9 mouse cellular contexts compared by ENCODE assay signal in genomic region chr1:81316995-81317413, GRCm38 (mm10).
DNase-seq lines count a peak whose midpoint lies in the region; ATAC-seq and TF ChIP-seq lines count a peak whose summit lies in the region.
"Had no signal": no experiment of that assay in that cellular context is flagged by ENCODE, and none has a peak within 500 bp of the region (broad histone marks: within the 10 kb centered on the region; RNA-seq: fewer than 3 reads in every experiment).

No protein-coding gene starts in this region.

- H3K27me3 ChIP-seq in forebrain, embryonic 11.5 days (ENCODE audit: control insufficient read depth, insufficient read depth, low read length) = no peaks in the 10 kb centered on the region
- no peaks in the 10 kb centered on the region for H3K27me3 ChIP-seq in neural tube, embryonic 13.5 days

- H3K36me3 ChIP-seq in forebrain, embryonic 11.5 days (ENCODE audit: control insufficient read depth, insufficient read depth, low read length) = no peaks in the 10 kb centered on the region
- H3K36me3 ChIP-seq in neural tube, embryonic 13.5 days = no peaks in the 10 kb centered on the region

- H3K4me1 ChIP-seq in forebrain, embryonic 11.5 days (replicated peaks; ENCODE audit: control insufficient read depth, insufficient read depth, low read length) = no peaks in the 10 kb centered on the region
- peaks cover 7% of the 10 kb centered on the region for H3K4me1 ChIP-seq in neural tube, embryonic 13.5 days (replicated peaks)

- intact Hi-C loops in left cerebral cortex, adult 2 months (cut with DNase I) = loop anchor here (1.0 to 5.0 kb wide), 4 partner anchors 200 to 1325 kb away; no protein-coding TSS in a partner anchor
- intact Hi-C loops in gastrocnemius, adult 2 months (cut with DNase I) = loop anchor here (1.0 to 10.0 kb wide), 4 partner anchors 198 to 1159 kb away; no protein-coding TSS in a partner anchor

- TF ChIP-seq CTCF in layer of hippocampus, adult 2 months (conservative IDR thresholded peaks at IDR 0.05) = no peak
- no peak for TF ChIP-seq CTCF in left cerebral cortex, adult 2 months (IDR thresholded peaks at IDR 0.05)
- no peak for TF ChIP-seq CTCF in gastrocnemius, adult 2 months (IDR thresholded peaks at IDR 0.05)

- no peaks in the 10 kb centered on the region for H3K9me3 ChIP-seq in forebrain, embryonic 11.5 days (ENCODE audit: control insufficient read depth, low read length)
- no peaks in the 10 kb centered on the region for H3K9me3 ChIP-seq in neural tube, embryonic 13.5 days

- H3K9ac ChIP-seq in forebrain, embryonic 11.5 days (ENCODE audit: low read length) = no peak overlapping the region
- H3K9ac ChIP-seq in neural tube, embryonic 13.5 days = 0 out of 2 replicates have a peak overlapping the region, but pooled peaks have one; percentile 0
- H3K9ac ChIP-seq: lung, embryonic 14.5 days had no signal

- H3K4me3 ChIP-seq in layer of hippocampus, adult 2 months = no peak overlapping the region
- H3K4me3 ChIP-seq in forebrain, embryonic 11.5 days (ENCODE audit: low read depth, low read length) = no peak overlapping the region
- H3K4me3 ChIP-seq in left cerebral cortex, adult 2 months = no peak overlapping the region
- H3K4me3 ChIP-seq in neural tube, embryonic 13.5 days = no peak overlapping the region
- H3K4me3 ChIP-seq in gastrocnemius, adult 2 months = no peak overlapping the region

- ATAC-seq in forebrain, embryonic 11.5 days (replicated peaks; ENCODE audit: low FRiP score) = peak; percentile 61; the same call in 1 of the 2 replicates
- peak; percentile 59; the same call in 1 of the 2 replicates for ATAC-seq in neural tube, embryonic 13.5 days (ENCODE audit: low read depth)

- 35% methylated on average over 5 of the region's 5 CpGs for WGBS in forebrain, embryonic 11.5 days
- 38% methylated on average over 5 of the region's 5 CpGs for WGBS in neural tube, embryonic 13.5 days

- no peak overlapping the region for H3K4me2 ChIP-seq in forebrain, embryonic 11.5 days (ENCODE audit: low read depth, low read length, severe bottlenecking)
- H3K4me2 ChIP-seq in neural tube, embryonic 13.5 days = no peak overlapping the region
- H3K4me2 ChIP-seq: lung, embryonic 14.5 days had no signal

- DNase-seq in layer of hippocampus, adult 2 months (ENCODE audit: low spot score in 2 of 2) = no peak
- no peak for DNase-seq in layer of hippocampus, postnatal 25 days (ENCODE audit: extremely low spot score in 1 of 2, low spot score in 1 of 2)
- no peak for DNase-seq in forebrain, embryonic 11.5 days (ENCODE audit: low spot score)
- no peak for DNase-seq in left cerebral cortex, adult 2 months (ENCODE audit: extremely low spot score in 1 of 2, low spot score in 2 of 2)
- DNase-seq in gastrocnemius, adult 2 months = no peak
- no peak for DNase-seq in ovary, adult 18-20 months (ENCODE audit: low spot score)
- no peak for DNase-seq in heart, adult 18-20 months

- peak overlapping the region; percentile 56; the same call in 1 of the 2 replicates for H3K27ac ChIP-seq in layer of hippocampus, adult 2 months
- no peak overlapping the region for H3K27ac ChIP-seq in forebrain, embryonic 11.5 days (ENCODE audit: low read depth, low read length)
- H3K27ac ChIP-seq in left cerebral cortex, adult 2 months = peak overlapping the region; percentile 69
- peak overlapping the region; percentile 20 for H3K27ac ChIP-seq in neural tube, embryonic 13.5 days (replicated peaks)
- H3K27ac ChIP-seq in gastrocnemius, adult 2 months = no peak overlapping the region

Comparison
In these comparisons a context has a peak if more than half of its experiments do, and no peak if none do; other contexts are left out.
1. H3K27ac ChIP-seq: peak in layer of hippocampus, adult 2 months (single experiment), left cerebral cortex, adult 2 months (single experiment) and neural tube, embryonic 13.5 days (single experiment); none in forebrain, embryonic 11.5 days (single experiment) and gastrocnemius, adult 2 months (single experiment).